Mouse (Mus musculus) ovary, postnatal 10 days (tissue): ENCODE measurements around the gene Cck.

Experiments used
- DNase-seq: peaks from one replicate; pipeline ENCODE4 v3.0.0; 2022; ENCODE audit warnings: low spot score

The Cck gene

GRCm38 (mm10) chr9:121495529-121495928 lies at the start of gene Cck:
Cck (minus strand) TSS chr9:121495694.
- no peak for DNase-seq

GRCm38 (mm10) chr9:121541530-121541929 lies 46.0 kb upstream of the Cck start:
- no peak for DNase-seq

- DNase-seq, result no peak
These were observed 37.1 kb upstream of the Cck start for GRCm38 (mm10) chr9:121532626-121533025.

- no peak for DNase-seq
These were observed 33.3 kb upstream of the Cck start for GRCm38 (mm10) chr9:121528605-121529357.

- no peak for DNase-seq
These were observed 30.7 kb upstream of the Cck start for GRCm38 (mm10) chr9:121526171-121526570.

- no peak for DNase-seq
These were observed 24.6 kb upstream of the Cck start for GRCm38 (mm10) chr9:121520047-121520446.

GRCm38 (mm10) chr9:121514462-121514861 lies 19.0 kb upstream of the Cck start:
- no peak for DNase-seq

GRCm38 (mm10) chr9:121511911-121512310 lies 16.4 kb upstream of the Cck start:
- no peak for DNase-seq

- DNase-seq, result no peak
These were observed 11.1 kb upstream of the Cck start for GRCm38 (mm10) chr9:121506478-121507180.

GRCm38 (mm10) chr9:121505346-121505745 lies 9.9 kb upstream of the Cck start:
- DNase-seq, result no peak

GRCm38 (mm10) chr9:121496102-121496501 lies 608 bp upstream of the Cck start:
- DNase-seq, result no peak

GRCm38 (mm10) chr9:121494006-121494767 lies 1.3 kb downstream of the Cck start:
- no peak for DNase-seq

- DNase-seq, result no peak
These were observed 3.8 kb downstream of the Cck start for GRCm38 (mm10) chr9:121491592-121492240.

GRCm38 (mm10) chr9:121487216-121487615 lies 8.3 kb downstream of the Cck start:
- no peak for DNase-seq

GRCm38 (mm10) chr9:121479453-121479852 lies 16.0 kb downstream of the Cck start:
- no peak for DNase-seq

GRCm38 (mm10) chr9:121477305-121477911 lies 18.1 kb downstream of the Cck start:
- DNase-seq, result peak; percentile 52

- no peak for DNase-seq
These were observed 19.7 kb downstream of the Cck start for GRCm38 (mm10) chr9:121475488-121476452.

GRCm38 (mm10) chr9:121474771-121475170 lies 20.7 kb downstream of the Cck start:
- DNase-seq, result no peak

- no peak for DNase-seq
These were observed 25.8 kb downstream of the Cck start for GRCm38 (mm10) chr9:121469711-121470110.

- DNase-seq, result no peak
These were observed 28.0 kb downstream of the Cck start for GRCm38 (mm10) chr9:121467460-121467859.

- no peak for DNase-seq
These were observed 35.0 kb downstream of the Cck start for GRCm38 (mm10) chr9:121460527-121460926.
